Mouse (Mus musculus) gastrocnemius, postnatal 4 days (tissue): Measurements from ENCODE around the gene 1600014C23Rik. TPM values are rescaled to one million over a fixed set of nuclear protein-coding genes. Genes with fewer than 3 reads are reported as not detected.

ENCODE experiments used
- DNase-seq, 2 experiments: peaks; one replicate each; pipeline ENCODE4 v3.0.0; 2021 to 2022; ENCODE audit warnings: low spot score in 2 of 2, mixed read lengths in 2 of 2
- total RNA-seq, 2 experiments: library from RNA; stranded (reverse); gene quantifications; 2 replicates each; pipeline ENCODE4 v1.2.3; 2021

The 1600014C23Rik gene
- total RNA-seq, 2 experiments from 2014 or later = not detected

GRCm38 (mm10) chr17:45693812-45694565 lies 39.7 kb downstream of the 1600014C23Rik start:
- DNase-seq = no peak

- DNase-seq = no peak
These were observed 41.5 kb downstream of the 1600014C23Rik start for GRCm38 (mm10) chr17:45692159-45692558.

GRCm38 (mm10) chr17:45690044-45690443 lies 43.6 kb downstream of the 1600014C23Rik start:
- DNase-seq = no peak

- no peak for DNase-seq
These were observed 44.5 kb downstream of the 1600014C23Rik start for GRCm38 (mm10) chr17:45689120-45689519.

GRCm38 (mm10) chr17:45686716-45687115 lies 46.9 kb downstream of the 1600014C23Rik start, which contains the start of gene Tmem63b:
Tmem63b (minus strand) TSS chr17:45686905.
- DNase-seq = no peak

- DNase-seq = peak; percentile 92 to 95
These were observed 47.5 kb downstream of the 1600014C23Rik start, which contains the start of gene Mrpl14 for GRCm38 (mm10) chr17:45686093-45686619. Mrpl14 (plus strand) TSS chr17:45686322.

- peak in 1 of 2 experiments; percentile 54 for DNase-seq
These were observed 48.2 kb downstream of the 1600014C23Rik start for GRCm38 (mm10) chr17:45685171-45686092.

GRCm38 (mm10) chr17:45684667-45685131 lies 48.9 kb downstream of the 1600014C23Rik start:
- DNase-seq = no peak

Other genes starting within 250 kb of the 1600014C23Rik start
- 10 to 100 TPM; 16.0 to 16.5 TPM for gene Aars2, start 227.0 kb downstream of the 1600014C23Rik start, total RNA-seq
- gene Tcte1, start 210.4 kb downstream of the 1600014C23Rik start, total RNA-seq = not detected
- under 1 TPM; 0.15 to 0.29 TPM for gene Tmem151b, start 184.2 kb downstream of the 1600014C23Rik start, total RNA-seq
- gene Nfkbie, start 178.1 kb downstream of the 1600014C23Rik start, total RNA-seq = 1 to 10 TPM; 3.2 TPM
- 10 to 100 TPM; 44.4 to 52.7 TPM for gene Slc35b2, start 170.0 kb downstream of the 1600014C23Rik start, total RNA-seq
- gene Hsp90ab1, start 160.6 kb downstream of the 1600014C23Rik start, total RNA-seq = 1,000 to 10,000 TPM; 1,179 to 1,260 TPM
- gene Slc29a1, start 134.2 kb downstream of the 1600014C23Rik start, total RNA-seq = 100 to 1,000 TPM; 148 to 166 TPM
- 10 to 100 TPM; 42.8 to 44.3 TPM for gene Mymx, start 131.7 kb downstream of the 1600014C23Rik start, total RNA-seq
- 1 to 10 TPM in 1 of 2 experiments, under 1 TPM in 1; 0.10 to 1.5 TPM for gene Capn11, start 74.5 kb downstream of the 1600014C23Rik start, total RNA-seq
- 10 to 100 TPM; 83.4 to 92.2 TPM for gene Mrpl14, start 47.5 kb downstream of the 1600014C23Rik start, total RNA-seq
- gene Tmem63b, start 46.9 kb downstream of the 1600014C23Rik start, total RNA-seq = 10 to 100 TPM; 48.6 to 56.4 TPM